Mouse (Mus musculus) left cerebral cortex, postnatal 4 days (tissue): Measurements from ENCODE around the gene Dbi. TPM values are rescaled to one million over a fixed set of nuclear protein-coding genes. Genes with fewer than 3 reads are reported as not detected.
"Not testable (repeated sequence)": the region's sequence is repeated elsewhere in the genome, so short reads cannot be mapped to it uniquely, and the experiment has no call there.

ENCODE experiments used
- DNase-seq: peaks from one replicate; pipeline ENCODE4 v3.0.0-alpha.2; 2022
- intact Hi-C: fragments of 180-260 bp; cut with DNase I; formaldehyde crosslinking; loops from one replicate; pipeline ENCODE4 v1.15.1; 2025
- total RNA-seq, 2 experiments: library from RNA; stranded (reverse); gene quantifications; 2 replicates each; pipeline ENCODE4 v1.2.3; 2021

Dbi gene
- total RNA-seq, 2 experiments from 2014 or later: 335 to 344 TPM

DNA sequence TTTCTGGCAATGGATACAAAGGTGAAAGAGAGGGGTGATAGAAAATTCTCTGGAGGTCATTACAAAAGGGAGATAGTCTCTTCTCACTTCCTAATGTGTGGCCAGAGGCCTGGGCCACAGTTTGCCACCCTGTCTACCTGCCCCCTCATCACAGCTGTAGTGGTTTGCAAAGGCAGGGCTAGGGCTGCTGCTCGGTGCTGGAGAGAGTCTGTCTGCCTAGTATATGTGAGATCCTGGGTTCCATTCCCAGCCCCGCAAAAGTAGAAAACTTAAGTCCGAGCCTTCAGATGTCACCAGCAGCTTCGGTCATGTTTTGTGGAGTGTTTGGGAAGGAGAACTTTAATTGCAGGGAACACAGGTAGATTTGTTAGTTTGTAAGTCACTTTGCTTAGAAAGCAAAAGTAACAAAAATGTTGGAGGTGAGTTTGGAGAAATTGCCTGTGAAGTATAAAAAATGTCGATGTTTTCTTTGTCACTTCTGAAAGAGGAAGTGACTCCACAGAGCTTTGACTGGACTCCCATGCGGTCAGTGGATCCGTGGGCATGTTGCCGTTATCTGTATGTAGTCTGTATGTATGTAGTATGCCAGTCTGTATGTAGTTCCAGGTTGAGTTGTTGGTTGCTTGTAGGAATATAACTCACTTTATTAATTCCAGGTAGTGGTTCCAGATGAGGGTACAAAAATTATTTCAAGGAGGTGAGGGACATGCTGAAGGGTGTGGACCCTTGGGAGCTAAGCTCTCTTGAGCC is 1.9 kb upstream of the Dbi start:
- intact Hi-C loops: no loop called here
- DNase-seq: no peak

DNA sequence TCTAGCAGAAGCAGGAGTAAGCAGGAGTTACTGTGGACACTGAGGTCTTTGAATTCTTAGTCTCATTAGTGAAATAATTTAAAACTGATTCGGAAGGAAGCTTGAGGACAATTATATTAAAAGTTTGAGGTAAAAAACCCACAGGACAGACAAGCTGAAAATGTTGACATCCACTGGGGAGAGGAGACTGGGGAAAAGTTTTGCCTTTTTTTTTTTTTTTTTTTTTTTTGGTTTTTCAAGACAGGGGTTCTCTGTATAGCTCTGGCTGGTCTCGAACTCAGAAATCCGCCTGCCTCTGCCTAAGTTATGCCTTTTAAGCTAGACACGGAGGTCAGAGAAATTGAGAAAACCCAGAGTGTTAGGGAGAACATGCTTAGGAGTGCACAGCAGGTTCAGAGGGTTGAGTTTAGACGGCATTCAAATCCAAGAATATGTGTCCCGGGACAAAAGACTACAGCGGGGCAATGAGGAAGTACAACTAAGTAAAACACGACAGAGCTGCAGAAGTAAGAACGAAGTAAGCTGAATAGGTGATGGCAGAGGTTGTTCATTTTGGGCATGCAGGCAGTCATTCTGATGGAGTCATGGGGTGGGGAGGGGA is 1.2 kb upstream of the Dbi start:
- DNase-seq: no peak
- intact Hi-C loops: no loop called here

DNA sequence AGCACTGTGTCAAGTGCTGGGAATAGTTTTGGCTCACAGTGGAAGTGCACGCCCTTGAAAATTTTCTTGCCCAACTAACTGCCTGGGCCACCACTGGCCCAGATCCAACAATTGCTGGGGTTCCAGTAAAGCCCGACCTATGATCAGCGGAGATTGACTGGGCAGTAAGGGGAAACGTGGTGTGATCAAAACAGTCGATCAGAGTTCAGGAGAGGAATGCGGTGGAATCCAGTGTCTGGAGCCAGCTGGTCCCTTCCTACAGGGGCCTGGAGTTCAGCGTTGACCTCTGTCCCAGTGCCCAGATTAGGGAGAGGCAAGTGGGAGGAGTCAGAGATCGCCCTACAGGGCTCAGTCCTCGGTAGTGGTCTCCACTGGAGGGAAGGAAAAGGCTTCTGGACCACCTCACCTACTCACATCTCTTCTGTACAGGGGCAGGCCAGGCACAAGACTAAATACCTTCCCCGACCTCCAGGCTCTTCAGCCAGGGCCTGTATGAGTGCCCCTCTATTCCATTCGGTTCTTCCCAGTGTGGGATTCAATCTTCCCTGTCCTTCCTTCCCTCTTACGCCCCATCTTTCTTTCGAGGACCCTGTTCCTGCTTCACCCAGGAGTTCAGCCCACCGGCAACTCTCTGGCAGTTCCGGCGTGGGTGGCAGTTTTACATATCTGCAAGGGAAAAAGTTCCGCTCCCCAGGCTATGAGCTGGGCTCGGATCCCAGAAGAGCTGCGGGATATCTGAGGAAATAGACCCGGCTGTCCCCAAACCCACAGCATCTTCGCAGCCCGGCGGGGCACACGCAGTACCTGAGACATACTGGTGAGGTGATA is 523 bp downstream of the Dbi start:
- DNase-seq: peak; percentile 44

GRCm38 (mm10) chr1:120119389-120119788 is 1.5 kb downstream of the Dbi start:
- DNase-seq: no peak
- intact Hi-C loops: loop anchor here (5.0 kb wide), 1 partner anchor 1032 kb away; no protein-coding TSS in a partner anchor

More for the DNA sequence above, 523 bp downstream of the Dbi start:
- intact Hi-C loops: no loop called here

GRCm38 (mm10) chr1:120118854-120119253 is 2.0 kb downstream of the Dbi start:
- DNase-seq: no peak
- intact Hi-C loops: loop anchor here (5.0 kb wide), 1 partner anchor 1032 kb away; no protein-coding TSS in a partner anchor

DNA sequence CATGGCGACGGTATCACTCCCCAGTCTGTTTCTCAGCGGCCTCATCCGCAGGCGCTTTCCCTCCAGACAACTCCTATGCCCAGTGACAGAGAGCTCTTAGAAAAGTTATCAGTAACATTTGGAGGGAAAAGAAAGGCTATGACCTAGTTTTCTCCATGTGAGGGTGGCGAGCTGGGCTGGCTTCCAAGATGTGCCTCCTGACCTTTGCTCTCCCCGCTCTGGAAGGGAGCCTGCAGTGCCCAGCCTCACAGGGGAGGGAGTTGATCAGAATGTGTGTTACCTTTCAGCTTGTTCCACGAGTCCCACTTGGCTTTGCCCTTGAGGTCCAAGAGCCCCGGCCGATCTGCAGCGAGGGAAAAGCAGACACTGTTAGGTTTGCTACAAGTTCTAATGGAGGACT is 4.8 kb downstream of the Dbi start:
- intact Hi-C loops: loop anchor here (5.0 kb wide), 1 partner anchor 1029 kb away; no protein-coding TSS in a partner anchor
- no peak for DNase-seq

DNA sequence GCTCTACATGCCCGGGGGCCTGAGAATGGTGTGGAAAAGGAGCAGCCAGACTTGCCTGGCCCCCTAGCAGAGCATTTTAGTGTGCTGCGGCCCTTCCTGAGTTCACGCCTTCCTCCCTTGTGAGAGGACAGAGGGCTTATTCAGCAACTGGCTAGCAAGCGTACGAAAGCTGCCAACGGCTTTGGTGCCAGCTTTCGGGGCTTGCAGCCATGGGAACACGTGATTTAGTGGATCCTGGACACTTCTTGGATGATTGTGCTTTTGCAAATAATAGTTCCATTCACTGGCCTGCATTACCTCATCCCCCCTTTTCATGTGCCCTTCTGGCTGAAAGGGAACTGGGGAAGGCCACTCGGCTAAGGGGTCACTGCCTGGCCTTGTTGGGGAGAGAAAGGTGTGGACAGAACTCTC is 5.2 kb downstream of the Dbi start:
- intact Hi-C loops: loop anchor here (5.0 kb wide), 1 partner anchor 1028 kb away; no protein-coding TSS in a partner anchor
- DNase-seq: peak; percentile 84

DNA sequence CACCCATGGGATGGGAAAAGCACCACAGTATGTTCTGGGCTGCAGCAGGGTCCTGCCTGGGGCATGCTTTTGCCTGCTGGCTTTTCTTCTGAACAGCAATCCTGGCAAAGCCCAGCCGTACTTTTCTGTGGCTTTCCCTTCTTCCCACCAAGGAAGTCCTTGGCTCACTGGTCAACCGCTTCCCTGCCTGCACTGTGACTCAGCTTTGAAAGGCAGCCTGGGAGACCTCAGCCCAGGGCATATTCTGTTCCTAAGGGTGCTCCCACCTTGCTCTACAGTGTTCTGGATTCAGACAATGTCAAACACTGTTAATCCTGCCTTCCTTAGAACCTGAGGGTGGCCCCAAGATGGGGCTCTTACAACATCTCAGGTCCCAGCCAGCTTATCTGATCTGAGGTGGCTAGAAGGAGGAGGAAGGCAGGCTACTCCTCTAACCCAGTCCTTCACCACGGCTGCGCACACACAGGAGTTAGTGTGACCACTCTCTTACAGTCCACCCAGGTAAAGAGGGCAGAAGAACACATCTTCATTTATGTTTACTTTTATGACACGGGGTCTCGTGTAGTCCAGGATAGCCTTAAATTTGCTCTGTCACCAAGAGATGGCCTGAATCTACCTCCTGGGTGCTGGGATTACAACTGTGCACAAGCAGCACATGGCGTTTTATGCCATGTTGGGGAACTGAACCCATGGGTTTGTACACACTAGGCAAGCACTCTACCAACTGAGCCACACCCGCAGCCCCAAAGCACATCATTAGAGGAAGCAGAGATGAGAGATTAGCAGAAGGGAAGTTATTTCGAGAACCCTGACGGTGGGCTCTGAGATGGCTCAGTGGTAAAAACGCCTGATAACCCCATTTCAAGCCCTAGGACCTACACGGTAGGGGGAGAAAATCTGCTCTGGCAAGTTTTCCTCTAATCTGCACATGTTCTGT is 8.4 kb downstream of the Dbi start:
- DNase-seq: no peak
- intact Hi-C loops: no loop called here

DNA sequence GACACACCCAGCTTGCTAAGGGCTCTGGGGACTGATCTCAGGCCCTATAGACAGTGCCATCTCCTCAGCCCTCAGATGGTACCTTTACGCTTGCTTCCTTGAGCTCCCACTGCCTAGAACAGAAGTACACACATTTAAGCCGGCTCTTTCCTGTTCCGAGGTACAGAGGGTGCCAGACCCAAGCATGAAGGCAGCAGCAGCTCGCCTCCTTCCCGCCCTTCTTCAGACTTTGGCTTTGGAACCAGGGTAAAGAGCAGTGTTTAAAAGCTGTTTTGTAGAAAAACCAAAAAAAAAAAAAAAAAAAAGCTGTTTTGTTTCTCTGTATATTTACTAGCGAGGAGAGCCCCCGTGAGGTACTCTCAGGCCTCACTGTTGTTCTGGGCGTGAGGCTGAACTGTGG is 9.1 kb downstream of the Dbi start:
- intact Hi-C loops: no loop called here
- DNase-seq: no peak

DNA sequence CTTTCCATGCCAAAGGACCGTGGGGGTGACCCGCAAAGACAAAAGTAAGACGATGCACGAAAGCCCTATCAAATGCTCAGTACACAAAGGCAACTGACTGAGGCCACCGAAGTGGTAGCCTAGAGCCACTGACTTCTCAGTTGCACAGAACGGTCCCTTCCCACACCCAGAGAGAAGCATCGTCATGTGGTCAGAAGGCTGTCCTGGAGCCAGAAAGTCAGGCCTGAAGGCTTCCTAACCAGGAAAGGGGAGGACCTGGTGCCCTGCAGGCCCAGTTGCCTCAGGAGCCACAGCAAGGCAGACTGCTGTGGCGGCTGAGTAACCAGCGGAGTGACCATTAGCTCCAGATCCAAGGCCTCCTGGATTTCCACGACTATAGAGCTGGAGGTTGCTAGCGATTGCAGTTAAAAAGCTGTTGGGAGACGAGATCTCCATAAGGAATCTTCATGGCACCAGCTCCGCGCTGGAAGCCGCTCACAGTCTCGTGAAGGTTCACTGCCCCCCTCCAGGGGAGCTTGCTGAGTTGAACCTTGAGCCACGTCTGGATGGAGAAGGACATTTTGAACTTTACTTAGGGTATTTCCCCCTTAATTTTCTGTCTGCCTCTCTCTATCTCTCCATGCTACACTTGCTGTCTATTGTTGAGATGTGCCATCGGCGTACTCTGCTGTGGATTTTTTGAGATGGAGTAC is 11.0 kb downstream of the Dbi start:
- intact Hi-C loops: no loop called here
- DNase-seq: no peak

DNA sequence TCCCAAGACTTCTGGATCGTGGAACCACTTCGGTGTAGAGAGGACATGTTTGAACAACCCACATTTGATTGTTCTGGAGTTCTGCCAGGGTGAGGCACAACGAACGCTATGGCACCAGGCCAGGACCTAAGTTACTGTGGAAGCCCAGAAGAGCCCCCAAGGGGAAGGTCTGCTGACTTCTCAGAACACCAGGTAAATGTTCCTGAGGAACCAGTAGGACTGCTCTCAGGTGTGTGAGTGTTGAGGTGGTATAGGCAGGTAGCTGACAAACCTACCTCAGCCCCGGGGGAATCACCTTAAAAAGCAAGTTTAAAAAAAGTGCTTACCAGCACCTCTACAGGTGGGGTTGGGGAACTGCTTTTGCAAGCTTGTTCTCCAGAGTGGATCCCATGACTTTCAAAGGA is 15.3 kb downstream of the Dbi start:
- DNase-seq: no peak
- intact Hi-C loops: no loop called here

- intact Hi-C loops: no loop called here
These were observed 19.7 kb downstream of the Dbi start for GRCm38 (mm10) chr1:120101227-120101609.

GRCm38 (mm10) chr1:120100456-120101226 is 20.2 kb downstream of the Dbi start:
- intact Hi-C loops: no loop called here
- DNase-seq: no peak

More at GRCm38 (mm10) chr1:120101227-120101609, 19.7 kb downstream of the Dbi start:
- DNase-seq: no peak

DNA sequence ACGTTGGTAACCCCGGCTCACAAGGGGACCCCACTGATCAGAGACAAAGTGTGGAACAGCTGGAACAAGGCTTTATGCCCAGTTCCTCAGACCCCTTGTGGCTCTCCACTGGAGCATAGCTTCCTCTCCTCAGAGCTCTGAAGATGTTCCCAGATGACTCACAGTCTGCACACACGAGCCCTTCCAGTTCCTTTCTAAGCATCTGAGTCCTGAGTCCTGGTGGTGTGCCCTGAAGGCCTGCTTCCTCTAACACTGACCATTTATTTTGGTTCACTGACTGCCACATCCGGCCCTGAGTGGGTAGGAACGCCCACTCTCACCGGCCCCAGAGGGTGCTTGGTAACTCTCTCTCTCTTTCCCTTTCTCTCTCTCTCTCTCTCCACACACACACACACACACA is 21.4 kb downstream of the Dbi start:
- DNase-seq: no peak
- intact Hi-C loops: no loop called here

DNA sequence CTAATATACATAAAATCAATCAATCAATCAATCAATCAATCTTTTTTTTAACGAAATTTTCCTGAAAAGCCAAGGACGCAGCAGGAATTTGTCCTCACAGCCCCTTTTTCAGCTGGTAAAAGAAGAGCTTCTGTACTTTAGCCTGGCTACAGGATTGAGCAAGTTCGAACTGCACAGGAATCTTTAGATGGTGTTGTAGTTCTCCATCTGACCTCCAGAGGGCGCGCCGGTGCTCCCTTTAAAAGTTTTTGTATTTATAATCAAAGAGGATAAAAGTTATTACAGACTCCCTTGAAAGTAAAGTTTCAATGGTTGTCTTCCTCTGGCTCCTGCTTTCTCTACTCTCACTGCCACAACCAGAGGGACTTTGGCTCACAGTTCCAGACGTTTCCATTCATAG is 22.6 kb downstream of the Dbi start:
- peak; percentile 42 for DNase-seq
- intact Hi-C loops: no loop called here

DNA sequence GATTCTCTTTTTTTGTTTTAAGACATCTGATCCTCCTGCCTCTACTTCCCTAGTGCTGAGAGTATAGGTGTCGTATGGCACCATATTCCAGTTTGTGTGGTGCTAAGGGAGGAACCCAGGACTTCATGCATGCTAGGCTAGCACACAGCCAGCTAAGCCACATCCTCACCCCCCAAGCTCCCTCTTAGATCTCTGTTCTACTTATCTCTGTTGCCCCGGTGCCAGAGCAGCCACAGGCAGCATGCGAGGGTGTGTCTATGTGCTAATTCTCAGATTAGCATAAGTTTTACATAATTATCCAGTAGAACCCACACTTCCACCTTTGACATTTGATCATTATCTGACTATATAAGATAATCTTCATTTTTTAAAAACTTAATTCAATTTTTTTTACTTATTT is 26.0 kb downstream of the Dbi start:
- intact Hi-C loops: no loop called here
- no peak for DNase-seq

DNA sequence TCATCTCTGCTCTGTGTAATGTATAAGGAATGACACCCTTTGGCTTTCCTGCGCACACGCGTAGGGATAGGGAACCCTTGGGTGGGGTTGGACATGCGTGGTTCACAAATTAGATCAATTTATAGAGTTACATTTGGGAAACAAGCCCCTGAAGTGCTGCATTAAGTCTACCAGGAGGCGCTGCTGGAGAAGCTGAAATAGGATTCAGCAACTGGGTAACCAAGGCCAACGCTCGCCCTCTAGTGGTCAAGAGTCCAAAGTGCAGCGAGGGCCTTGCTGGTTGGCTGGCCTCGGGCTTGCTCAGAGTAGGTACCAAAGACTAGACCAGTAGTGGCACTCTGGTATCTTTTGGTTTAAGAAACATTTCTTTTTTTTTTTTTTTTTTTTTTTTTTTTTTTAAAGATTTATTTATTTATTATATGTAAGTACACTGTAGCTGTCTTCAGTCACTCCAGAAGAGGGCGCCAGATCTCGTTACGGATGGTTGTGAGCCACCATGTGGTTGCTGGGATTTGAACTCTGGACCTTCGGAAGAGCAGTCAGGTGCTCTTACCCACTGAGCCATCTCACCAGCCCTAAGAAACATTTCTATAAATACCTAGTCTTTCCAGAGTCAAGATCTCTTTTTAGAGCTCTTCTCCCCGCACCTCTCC is 27.3 kb downstream of the Dbi start:
- intact Hi-C loops: not testable (repeated sequence)
- peak; percentile 90 for DNase-seq

DNA sequence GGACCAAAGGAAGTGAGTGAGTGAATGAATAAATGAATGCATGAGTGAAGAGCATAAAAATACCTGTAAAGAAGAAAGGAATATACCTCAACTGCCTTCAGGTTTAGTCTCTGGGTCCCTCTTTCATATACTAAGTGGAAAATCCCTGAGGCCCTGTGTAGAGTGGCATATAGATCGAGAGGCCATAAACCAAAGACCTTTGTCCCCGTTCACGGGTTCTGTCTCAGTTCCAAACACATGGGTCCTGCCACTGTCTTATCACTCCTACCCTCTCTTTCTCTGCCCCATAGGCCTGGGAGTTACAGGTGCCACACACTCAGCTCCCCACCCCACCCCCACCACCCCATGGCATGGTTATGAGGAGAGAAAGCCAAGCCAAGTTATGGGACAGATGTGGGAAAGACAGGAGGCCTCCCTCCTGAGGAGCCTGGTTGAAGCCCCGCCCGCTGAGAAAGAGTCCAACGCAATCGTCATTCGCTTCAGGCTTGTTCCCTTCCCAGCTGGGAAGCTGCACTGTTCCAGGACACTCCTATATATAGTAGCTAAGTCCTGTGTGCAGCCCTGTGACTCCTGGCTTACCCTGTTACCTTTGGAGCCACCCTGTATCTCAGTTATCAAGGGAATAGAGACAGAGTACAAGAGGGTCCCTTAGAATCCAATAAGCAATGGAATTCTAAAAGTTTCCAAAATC is 29.9 kb downstream of the Dbi start:
- intact Hi-C loops: no loop called here
- no peak for DNase-seq
